Mouse (Mus musculus): ENCODE results near the gene Tmed8.

DNA sequence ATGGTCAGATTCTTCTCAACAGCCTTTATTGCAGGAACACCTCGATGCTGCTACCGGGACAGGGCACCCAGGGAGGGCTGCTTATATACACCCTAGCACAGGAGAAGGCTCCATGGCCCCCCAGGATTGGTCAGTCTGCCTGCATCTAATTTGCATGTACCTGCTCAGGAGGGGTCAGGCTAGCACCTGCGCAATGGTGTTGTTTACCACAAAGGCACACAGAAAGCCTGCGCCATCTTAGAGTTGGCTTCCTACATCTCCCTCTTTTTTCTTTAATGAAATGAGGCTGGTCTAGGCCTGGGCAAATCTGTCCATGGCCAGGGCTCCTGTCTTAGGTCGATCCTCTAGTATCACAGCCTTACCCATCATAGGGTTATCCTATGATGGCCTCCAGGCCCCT lies 50.8 kb downstream of the Tmed8 start:
- TF ChIP-seq CTCF (IDR thresholded peaks at IDR 0.05; ENCODE audit: borderline replicate concordance, control insufficient read depth, extremely low read depth, insufficient read depth, low read length, poor library complexity) (no peak), POLR2A (IDR thresholded peaks at IDR 0.05; ENCODE audit: control insufficient read depth, extremely low read depth, insufficient read depth, low read length, poor library complexity) (no peak)

Data from thymus, adult 2 months (tissue).